Comparison of ENCODE assay signal across 8 mouse cellular contexts in the genomic region with DNA sequence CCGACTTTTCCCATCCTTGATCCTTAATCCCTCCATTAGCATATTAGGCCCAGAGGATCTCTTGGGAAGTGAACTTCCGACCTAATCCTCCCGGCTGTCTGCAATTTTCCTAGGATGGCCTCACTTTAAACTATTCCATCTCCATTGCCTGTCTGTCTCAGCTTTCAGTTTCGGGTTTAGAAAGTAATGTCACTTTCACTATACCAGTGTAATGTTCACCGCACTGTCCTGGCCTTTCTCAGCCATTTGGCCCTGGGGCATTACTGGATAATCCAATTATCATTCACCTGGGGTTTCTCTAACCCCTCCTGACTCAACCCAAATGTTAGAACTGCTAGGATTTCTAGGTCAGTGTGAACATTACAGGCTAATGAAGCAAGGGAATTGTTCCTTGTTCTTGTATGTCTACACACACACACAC. TPM values are rescaled to one million over a fixed set of nuclear protein-coding genes. Genes with fewer than 3 reads are reported as not detected.
DNase-seq lines count a peak whose midpoint lies in the region; ATAC-seq and TF ChIP-seq lines count a peak whose summit lies in the region.

No protein-coding gene starts in this region.

- H3K4me2 ChIP-seq in intestine, embryonic 14.5 days (ENCODE audit: low read length): peak overlapping the region; percentile 89

- H3K27me3 ChIP-seq in intestine, embryonic 14.5 days (replicated peaks; ENCODE audit: control insufficient read depth, insufficient read depth, low read length): no peaks in the 10 kb centered on the region

- no peak for TF ChIP-seq CTCF in cortical plate, adult 2 months (IDR thresholded peaks at IDR 0.05; ENCODE audit: extremely low read depth, insufficient read depth, low read length)

- H3K4me1 ChIP-seq in cortical plate, adult 2 months (ENCODE audit: control insufficient read depth, insufficient read depth, low read length): peaks cover 16% of the 10 kb centered on the region
- H3K4me1 ChIP-seq in intestine, embryonic 14.5 days (replicated peaks; ENCODE audit: control insufficient read depth, insufficient read depth, low read length): peaks cover 54% of the 10 kb centered on the region

- ATAC-seq in intestine, embryonic 14.5 days (replicated peaks; ENCODE audit: low FRiP score, low TSS enrichment, low read depth): no peak

- DNase-seq in retina, postnatal 1 day: peak; percentile 71
- DNase-seq in retina, embryonic 14.5 days (ENCODE audit: low spot score): no peak
- no peak for DNase-seq in intestine, embryonic 14.5 days (ENCODE audit: low spot score)
- DNase-seq in naive thymus-derived CD4-positive, alpha-beta T cell, adult 2 months (ENCODE audit: low read depth): peak; percentile 47
- no peak for DNase-seq in right cerebral cortex, postnatal 14 days
- no peak for DNase-seq in spleen, postnatal 4 days (ENCODE audit: low spot score in 2 of 2)
- no peak for DNase-seq in frontal cortex, postnatal 10 days (ENCODE audit: low spot score in 2 of 2)

- peaks cover 15% of the 10 kb centered on the region for H3K36me3 ChIP-seq in intestine, embryonic 14.5 days (ENCODE audit: control insufficient read depth, insufficient read depth, low read length)

- TF ChIP-seq POLR2A in cortical plate, adult 2 months (IDR thresholded peaks at IDR 0.05; ENCODE audit: extremely low read depth, insufficient read depth, low read length): no peak

- peak overlapping the region; percentile 99 for H3K9ac ChIP-seq in intestine, embryonic 14.5 days (ENCODE audit: low read length)

- peak overlapping the region; percentile 72; the same call in 1 of the 2 replicates for H3K27ac ChIP-seq in cortical plate, adult 2 months (ENCODE audit: insufficient read depth, low read length)
- peak overlapping the region; percentile 87 for H3K27ac ChIP-seq in intestine, embryonic 14.5 days (ENCODE audit: low read depth)

- WGBS in intestine, embryonic 14.5 days: under 1% methylated on average over 5 of the region's 5 CpGs

- H3K9me3 ChIP-seq in intestine, embryonic 14.5 days (ENCODE audit: control insufficient read depth, low read length): no peaks in the 10 kb centered on the region

- peak overlapping the region; percentile 69 for H3K4me3 ChIP-seq in cortical plate, adult 2 months (ENCODE audit: insufficient read depth, low read length)
- H3K4me3 ChIP-seq in intestine, embryonic 14.5 days (ENCODE audit: low read depth, low read length): peak overlapping the region; percentile 79

RNA-seq across cellular contexts. Expression of a gene that starts 26.7 kb away (rescaled TPM):
- 0.21 and 0.35 TPM in 2 replicates for polyA plus RNA-seq in cortical plate, adult 2 months (2012; rRNA removed)
- 0.16 and 0.35 TPM in 2 replicates for polyA plus RNA-seq in intestine, embryonic 14.5 days (2014; fragmentation: Nextera tagmentation; extraction: Ambion mirVana)

Comparison
In these comparisons a context has a peak if more than half of its experiments do, and no peak if none do; other contexts are left out.
1. DNase-seq: peak in retina, postnatal 1 day (single experiment) and naive thymus-derived CD4-positive, alpha-beta T cell, adult 2 months (single experiment); none in retina, embryonic 14.5 days (single experiment), intestine, embryonic 14.5 days (single experiment), right cerebral cortex, postnatal 14 days (single experiment), spleen, postnatal 4 days (0 of 2) and frontal cortex, postnatal 10 days (0 of 2).